Mouse (Mus musculus) layer of hippocampus, adult 18-20 months (tissue): ENCODE data around the gene Dnajc13. TPM values are rescaled to one million over a fixed set of nuclear protein-coding genes. Genes with fewer than 3 reads are reported as not detected.

Experiments used
- DNase-seq, 2 experiments: peaks; one replicate each; pipeline ENCODE4 v3.0.0; 2022; ENCODE audit warnings: low spot score in 2 of 2
- total RNA-seq, 2 experiments: library from RNA; stranded (reverse); gene quantifications; 2 replicates each; pipeline ENCODE4 v1.2.3; 2021

Dnajc13 gene
- total RNA-seq, 2 experiments from 2014 or later = 57.6 to 61.1 TPM

GRCm38 (mm10) chr9:104256085-104256484 lies 6.6 kb downstream of the Dnajc13 start:
- DNase-seq = no peak

- no peak for DNase-seq
These were observed 8.1 kb downstream of the Dnajc13 start for GRCm38 (mm10) chr9:104254408-104255180.

- DNase-seq = no peak
These were observed 10.1 kb downstream of the Dnajc13 start for GRCm38 (mm10) chr9:104252637-104253036.

- no peak for DNase-seq
These were observed 11.0 kb downstream of the Dnajc13 start for GRCm38 (mm10) chr9:104251687-104252086.

- no peak for DNase-seq
These were observed 11.6 kb downstream of the Dnajc13 start for GRCm38 (mm10) chr9:104251111-104251510.

- no peak for DNase-seq
These were observed 15.3 kb downstream of the Dnajc13 start for GRCm38 (mm10) chr9:104247307-104247987.

- DNase-seq = no peak
These were observed 18.8 kb downstream of the Dnajc13 start for GRCm38 (mm10) chr9:104243799-104244466.

- no peak for DNase-seq
These were observed 22.6 kb downstream of the Dnajc13 start for GRCm38 (mm10) chr9:104240146-104240545.

GRCm38 (mm10) chr9:104239076-104239475 lies 23.7 kb downstream of the Dnajc13 start:
- no peak for DNase-seq

- no peak for DNase-seq
These were observed 26.3 kb downstream of the Dnajc13 start for GRCm38 (mm10) chr9:104236256-104236930.

- DNase-seq = peak; percentile 18 to 45
These were observed 27.0 kb downstream of the Dnajc13 start for GRCm38 (mm10) chr9:104235751-104236150.

GRCm38 (mm10) chr9:104233815-104234214 lies 28.9 kb downstream of the Dnajc13 start:
- DNase-seq = no peak

- no peak for DNase-seq
These were observed 29.7 kb downstream of the Dnajc13 start for GRCm38 (mm10) chr9:104233060-104233459.

- DNase-seq = no peak
These were observed 30.7 kb downstream of the Dnajc13 start for GRCm38 (mm10) chr9:104232004-104232403.

GRCm38 (mm10) chr9:104211402-104211801 lies 51.3 kb downstream of the Dnajc13 start:
- DNase-seq = no peak

- peak in 1 of 2 experiments; percentile 61 for DNase-seq
These were observed 58.9 kb downstream of the Dnajc13 start for GRCm38 (mm10) chr9:104203851-104204250.

- no peak for DNase-seq
These were observed 68.2 kb downstream of the Dnajc13 start for GRCm38 (mm10) chr9:104194528-104194927.

GRCm38 (mm10) chr9:104193900-104194299 lies 68.8 kb downstream of the Dnajc13 start:
- DNase-seq = no peak

GRCm38 (mm10) chr9:104193327-104193726 lies 69.4 kb downstream of the Dnajc13 start:
- DNase-seq = no peak

- no peak for DNase-seq
These were observed 70.2 kb downstream of the Dnajc13 start for GRCm38 (mm10) chr9:104192513-104192912.

- DNase-seq = no peak
These were observed 73.1 kb downstream of the Dnajc13 start for GRCm38 (mm10) chr9:104189657-104190056.
